Mouse (Mus musculus) liver, adult 2 months (tissue): ENCODE measurements around the gene Cux2. TPM values are rescaled to one million over a fixed set of nuclear protein-coding genes. Genes with fewer than 3 reads are reported as not detected.

Source experiments
- DNase-seq: peaks from one replicate; pipeline ENCODE4 v3.0.0-alpha.2; 2011; ENCODE audit warnings: low read depth, low spot score; ENCODE audit errors: extremely low read depth
- H3K27ac ChIP-seq: fragments of 200-500 bp; replicated peaks from 2 replicates; pipeline ENCODE4 v1.5.1; 2012; ENCODE audit warnings: low read depth, mild to moderate bottlenecking, control low read depth, inconsistent platforms, low read length; ENCODE audit not compliant: insufficient read depth
- H3K27me3 ChIP-seq: fragments of 200-500 bp; 2 replicates; pipeline ENCODE4 v1.6.1; 2012; ENCODE audit warnings: mild to moderate bottlenecking, moderate library complexity, low read length, inconsistent platforms; ENCODE audit not compliant: control insufficient read depth, insufficient read depth
- H3K36me3 ChIP-seq: fragments of 200-500 bp; 2 replicates; pipeline ENCODE4 v1.6.1; 2012; ENCODE audit warnings: low read length, inconsistent platforms; ENCODE audit not compliant: control insufficient read depth, insufficient read depth
- H3K4me1 ChIP-seq: fragments of 200-500 bp; 2 replicates; pipeline ENCODE4 v1.6.1; 2011; ENCODE audit warnings: low read length; ENCODE audit not compliant: control insufficient read depth, insufficient read depth
- H3K4me3 ChIP-seq: fragments of 200-500 bp; 2 replicates; pipeline ENCODE4 v1.5.1; 2011; ENCODE audit warnings: low read depth, mild to moderate bottlenecking, control low read depth, low read length, moderate library complexity; ENCODE audit not compliant: insufficient read depth
- H3K79me2 ChIP-seq: fragments of 200-500 bp; 2 replicates; pipeline ENCODE4 v1.6.1; 2012; ENCODE audit warnings: inconsistent platforms, mild to moderate bottlenecking, low read length, moderate library complexity; ENCODE audit not compliant: control insufficient read depth, insufficient read depth
- H3K9ac ChIP-seq: fragments of 200-500 bp; 2 replicates; pipeline ENCODE4 v1.6.1; 2012; ENCODE audit warnings: low read depth, mild to moderate bottlenecking, control low read depth, inconsistent platforms, low read length
- CTCF ChIP-seq: fragments of 200-500 bp; IDR thresholded peaks from 2 replicates; pipeline ENCODE4 v1.5.1; 2011; ENCODE audit warnings: low read depth, low read length, control low read depth
- POLR2A ChIP-seq: fragments of 200-500 bp; IDR thresholded peaks from 2 replicates; pipeline ENCODE4 v1.6.1; 2011; ENCODE audit warnings: low read length, control low read depth; ENCODE audit not compliant: insufficient read depth; ENCODE audit errors: extremely low read depth
- WGBS: fragments of 180-500 bp; shearing (Covaris S2); methylation state at CpG from one replicate; pipeline ENCODE4 v1.1.7; 2018; 5-methylcytosine and 5-hydroxymethylcytosine counted together
- polyA plus RNA-seq: library from polyadenylated mRNA; depleted of rRNA; stranded (reverse); fragments of >200 nt; gene quantifications from 2 replicates; pipeline ENCODE4 v1.2.3, GENCODE M21; 2012
- total RNA-seq: library from RNA; depleted of rRNA; stranded (reverse); fragments of >200 nt; gene quantifications from 2 replicates; pipeline ENCODE4 v1.2.3, GENCODE M21; 2014

Gene Cux2
- total and polyA plus RNA-seq, 2 experiments: 4.1 to 11.6 TPM

DNA sequence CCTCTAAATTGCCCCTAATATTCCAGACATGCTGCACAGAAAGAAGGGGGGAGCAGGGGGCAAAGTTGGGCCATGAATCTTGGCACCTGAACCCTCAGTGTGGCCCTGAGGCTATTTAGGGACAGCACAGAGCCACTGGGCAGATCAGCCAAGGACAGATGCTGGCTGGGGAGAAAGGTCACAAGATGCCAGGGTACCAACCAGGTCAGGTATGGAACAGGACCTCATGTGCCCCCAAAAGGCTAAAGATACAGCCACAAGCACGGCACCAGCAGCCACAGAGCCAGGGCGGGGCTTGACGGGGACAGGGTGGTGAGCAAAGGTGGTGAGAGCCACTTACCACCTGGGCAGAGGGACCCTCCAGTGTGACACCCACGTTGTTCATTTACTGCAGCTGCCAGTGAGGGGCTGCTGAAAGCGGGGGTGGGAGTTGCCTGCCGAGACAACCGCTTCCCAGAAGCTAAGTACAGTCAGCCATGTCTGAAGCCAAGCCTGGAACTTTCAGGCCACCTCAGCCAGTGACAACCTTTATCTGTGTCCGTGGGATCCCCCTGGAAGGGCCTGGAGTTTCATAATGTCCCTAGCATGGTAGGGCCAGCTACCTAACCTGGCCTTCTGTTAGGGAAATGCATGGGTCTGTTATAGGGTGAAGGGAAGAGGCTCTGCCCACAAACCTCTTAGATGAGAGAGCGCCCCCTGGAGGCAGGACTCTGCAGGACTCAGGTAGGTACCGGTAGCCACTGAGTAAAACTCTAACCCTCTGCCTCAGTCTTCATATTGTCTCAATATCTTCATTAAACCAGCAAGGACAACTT lies 50.7 kb downstream of the Cux2 start:
- no peak overlapping the region for H3K4me3 ChIP-seq
- no peak overlapping the region for H3K9ac ChIP-seq
- no peaks in the 10 kb centered on the region for H3K36me3 ChIP-seq
- peak; percentile 15 for DNase-seq
- H3K79me2 ChIP-seq: no peaks in the 10 kb centered on the region
- TF ChIP-seq CTCF (peak; percentile 78), POLR2A (no peak)
- H3K27ac ChIP-seq: no peak overlapping the region
- 45% methylated on average over 10 of the region's 10 CpGs for WGBS
- no peaks in the 10 kb centered on the region for H3K27me3 ChIP-seq
- peaks cover 4% of the 10 kb centered on the region for H3K4me1 ChIP-seq

DNA sequence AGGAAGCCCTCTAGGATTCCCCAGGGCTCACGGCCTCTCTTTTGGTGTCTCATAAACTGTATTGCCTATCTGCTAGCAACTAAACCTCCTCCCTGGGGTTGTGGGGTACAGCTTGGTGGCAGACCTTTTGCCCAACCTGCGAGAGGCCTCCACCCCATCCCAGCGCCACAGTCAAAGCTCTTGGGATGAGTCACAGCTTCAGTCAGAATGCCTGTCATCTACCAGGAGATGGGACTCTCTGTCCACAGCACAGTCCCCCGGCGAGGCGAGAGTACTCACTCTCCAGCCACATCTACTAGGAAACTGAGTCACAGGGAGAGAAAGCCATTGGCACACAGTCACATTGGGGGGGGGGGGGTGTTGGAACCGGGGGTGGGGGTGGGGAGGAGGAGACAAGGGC lies 51.6 kb downstream of the Cux2 start:
- 84% methylated on average over 7 of the region's 7 CpGs for WGBS
- no peak for TF ChIP-seq POLR2A
- TF ChIP-seq CTCF: no peak
- H3K36me3 ChIP-seq: no peaks in the 10 kb centered on the region
- peaks cover 4% of the 10 kb centered on the region for H3K4me1 ChIP-seq
- DNase-seq: no peak
- no peaks in the 10 kb centered on the region for H3K27me3 ChIP-seq
- no peak overlapping the region for H3K27ac ChIP-seq
- no peaks in the 10 kb centered on the region for H3K79me2 ChIP-seq
- no peak overlapping the region for H3K9ac ChIP-seq
- no peak overlapping the region for H3K4me3 ChIP-seq

- no peaks in the 10 kb centered on the region for H3K27me3 ChIP-seq
- no peak overlapping the region for H3K4me3 ChIP-seq
- peaks cover 4% of the 10 kb centered on the region for H3K4me1 ChIP-seq
- no peak for DNase-seq
- 65% methylated on average over 6 of the region's 6 CpGs for WGBS
- H3K27ac ChIP-seq: no peak overlapping the region
- no peaks in the 10 kb centered on the region for H3K36me3 ChIP-seq
- no peaks in the 10 kb centered on the region for H3K79me2 ChIP-seq
- no peak overlapping the region for H3K9ac ChIP-seq
- TF ChIP-seq POLR2A: no peak
- TF ChIP-seq CTCF: no peak
Observed at GRCm38 (mm10) chr5:121996701-121997100, 53.2 kb downstream of the Cux2 start.

DNA sequence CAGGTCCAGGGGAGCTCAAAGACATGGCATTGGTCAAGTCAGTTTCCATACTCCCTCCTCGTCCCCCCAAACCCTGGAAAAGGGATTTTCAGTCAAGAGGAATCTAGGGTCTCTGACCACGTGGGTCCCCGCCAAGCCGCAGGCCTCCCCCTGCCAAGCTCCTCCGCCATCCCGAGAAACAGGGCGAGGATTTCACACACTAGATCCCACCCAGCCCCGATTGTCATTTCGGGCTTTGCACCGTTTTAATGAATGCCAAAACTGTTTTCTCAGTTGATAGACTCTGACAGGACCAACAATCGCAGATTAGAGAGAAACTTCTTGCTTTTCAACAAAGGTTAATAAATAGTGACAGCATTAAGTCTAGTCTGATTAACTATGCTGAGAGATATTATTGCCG lies 55.1 kb downstream of the Cux2 start:
- TF ChIP-seq POLR2A (no peak), CTCF (no peak)
- peaks cover 4% of the 10 kb centered on the region for H3K4me1 ChIP-seq

DNA sequence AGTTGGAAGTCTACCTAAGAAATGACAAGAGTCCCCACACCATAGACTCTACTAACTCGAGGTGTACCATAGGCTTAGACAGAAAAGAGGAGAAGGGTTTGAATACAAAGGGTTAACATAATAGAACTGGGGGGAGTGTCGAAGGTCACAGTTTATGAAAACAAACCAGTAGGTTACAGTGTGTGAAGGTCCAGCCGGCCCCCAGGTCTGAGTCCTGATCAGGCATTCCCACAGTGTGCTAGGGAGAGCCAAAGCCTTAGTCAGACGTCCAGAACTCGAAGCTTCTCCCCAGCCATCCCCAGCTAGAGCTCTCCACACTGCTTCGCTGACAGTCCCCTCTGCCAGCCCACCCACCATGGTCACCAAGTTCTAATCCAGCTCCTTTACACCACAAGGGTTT lies 58.0 kb downstream of the Cux2 start:
- no peak for DNase-seq

More for the DNA sequence above, 55.1 kb downstream of the Cux2 start:
- Histone ChIP-seq H3K9ac (no peak overlapping the region), H3K27ac (no peak overlapping the region), H3K79me2 (no peaks in the 10 kb centered on the region), H3K4me3 (no peak overlapping the region), H3K27me3 (no peaks in the 10 kb centered on the region), H3K36me3 (no peaks in the 10 kb centered on the region)
- 95% methylated on average over 12 of the region's 12 CpGs for WGBS
- no peak for DNase-seq

DNA sequence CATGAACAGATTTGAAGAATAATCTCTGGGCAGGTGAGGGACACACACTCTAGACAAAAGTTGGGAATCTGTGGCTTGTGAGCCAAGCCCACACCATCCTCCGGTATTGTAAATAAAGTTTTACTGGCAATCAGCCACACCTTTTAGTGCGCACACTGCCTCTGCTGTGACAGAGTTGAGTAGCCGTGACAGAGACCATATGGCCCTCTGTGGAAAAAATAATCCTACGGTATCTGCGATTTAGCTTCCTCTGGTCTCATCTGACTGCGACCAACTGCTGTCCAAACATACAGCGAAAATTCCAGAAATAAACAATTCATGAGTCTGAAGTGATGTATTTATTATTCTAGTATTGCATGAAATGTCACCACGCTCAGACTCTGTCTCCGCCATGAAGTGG lies 64.0 kb downstream of the Cux2 start:
- no peak for DNase-seq
- TF ChIP-seq CTCF (no peak), POLR2A (no peak)
- 82% methylated on average over 9 of the region's 9 CpGs for WGBS
- Histone ChIP-seq H3K4me3 (no peak overlapping the region), H3K4me1 (no peaks in the 10 kb centered on the region), H3K27me3 (no peaks in the 10 kb centered on the region), H3K36me3 (no peaks in the 10 kb centered on the region), H3K27ac (no peak overlapping the region), H3K79me2 (no peaks in the 10 kb centered on the region), H3K9ac (no peak overlapping the region)

More for the DNA sequence above, 58.0 kb downstream of the Cux2 start:
- Histone ChIP-seq H3K4me1 (no peaks in the 10 kb centered on the region), H3K9ac (no peak overlapping the region), H3K4me3 (no peak overlapping the region), H3K36me3 (no peaks in the 10 kb centered on the region), H3K27me3 (no peaks in the 10 kb centered on the region), H3K27ac (no peak overlapping the region), H3K79me2 (no peaks in the 10 kb centered on the region)
- WGBS: 34% methylated on average over 6 of the region's 6 CpGs
- TF ChIP-seq POLR2A (no peak), CTCF (no peak)
